ENCODE assay signal across 8 mouse cellular contexts in genomic region chr1:21078481-21079214, GRCm38 (mm10). TPM values are rescaled to one million over a fixed set of nuclear protein-coding genes. Genes with fewer than 3 reads are reported as not detected.
A peak's percentile ranks its signal among the peaks of the same experiment; 100 is the strongest.
DNase-seq lines count a peak whose midpoint lies in the region; ATAC-seq and TF ChIP-seq lines count a peak whose summit lies in the region.

No protein-coding gene starts in this region.

- peaks cover 5% of the 10 kb centered on the region for H3K4me1 ChIP-seq in embryonic facial prominence, embryonic 11.5 days (ENCODE audit: control insufficient read depth, insufficient read depth, low read length)
- H3K4me1 ChIP-seq in hindbrain, embryonic 11.5 days (replicated peaks; ENCODE audit: control insufficient read depth, insufficient read depth, low read length) = peaks cover 12% of the 10 kb centered on the region
- H3K4me1 ChIP-seq in lung, embryonic 16.5 days (replicated peaks; ENCODE audit: control insufficient read depth, insufficient read depth, low read length) = peaks cover 39% of the 10 kb centered on the region
- peaks cover 2% of the 10 kb centered on the region; the same call in 1 of the 2 replicates for H3K4me1 ChIP-seq in stomach, postnatal 0 days (replicated peaks; ENCODE audit: control insufficient read depth, insufficient read depth)

- DNase-seq in gastrocnemius, postnatal 25 days = peak; percentile 29
- DNase-seq in gastrocnemius, postnatal 14 days = no peak
- DNase-seq in CD8-positive naive resting alpha-beta T cell, adult 2 months (ENCODE audit: low read depth in 2 of 2, low spot score in 2 of 2) = peak; percentile 6 to 12
- no peak for DNase-seq in embryonic facial prominence, embryonic 11.5 days (ENCODE audit: low spot score)
- no peak for DNase-seq in hindbrain, embryonic 11.5 days (ENCODE audit: low spot score)
- DNase-seq in stomach, postnatal 0 days (ENCODE audit: low spot score) = no peak
- DNase-seq in ovary, postnatal 14 days (ENCODE audit: low spot score) = no peak

- no peak for TF ChIP-seq CTCF in stomach, postnatal 0 days (IDR thresholded peaks at IDR 0.05; ENCODE audit: low read depth)

- intact Hi-C loops in gastrocnemius, postnatal 14 days (cut with DNase I; ENCODE audit: low total_unique reads) = no loop called here

- WGBS in embryonic facial prominence, embryonic 11.5 days = 1% methylated on average over 36 of the region's 36 CpGs
- WGBS in hindbrain, embryonic 11.5 days = 1% methylated on average over 29 of the region's 36 CpGs
- WGBS in lung, embryonic 16.5 days = under 1% methylated on average over 29 of the region's 36 CpGs
- WGBS in stomach, postnatal 0 days = 1% methylated on average over 36 of the region's 36 CpGs

- H3K27ac ChIP-seq in embryonic facial prominence, embryonic 11.5 days (replicated peaks; ENCODE audit: low read depth, low read length) = no peak overlapping the region
- H3K27ac ChIP-seq in hindbrain, embryonic 11.5 days (ENCODE audit: low read depth, low read length) = no peak overlapping the region
- H3K27ac ChIP-seq in lung, embryonic 16.5 days (ENCODE audit: low read length) = peak overlapping the region; percentile 47
- H3K27ac ChIP-seq in stomach, postnatal 0 days (replicated peaks) = peak overlapping the region; percentile 58; the same call in 1 of the 2 replicates

- H3K36me3 ChIP-seq in embryonic facial prominence, embryonic 11.5 days (replicated peaks; ENCODE audit: control insufficient read depth, insufficient read depth, low read depth, low read length) = no peaks in the 10 kb centered on the region
- no peaks in the 10 kb centered on the region for H3K36me3 ChIP-seq in hindbrain, embryonic 11.5 days (ENCODE audit: control insufficient read depth, insufficient read depth, low read length)
- no peaks in the 10 kb centered on the region for H3K36me3 ChIP-seq in lung, embryonic 16.5 days (ENCODE audit: control insufficient read depth, insufficient read depth, low read length)
- no peaks in the 10 kb centered on the region for H3K36me3 ChIP-seq in stomach, postnatal 0 days (ENCODE audit: control insufficient read depth, insufficient read depth, low read length)

- H3K27me3 ChIP-seq in embryonic facial prominence, embryonic 11.5 days (ENCODE audit: control insufficient read depth, insufficient read depth, low read length) = no peaks in the 10 kb centered on the region
- H3K27me3 ChIP-seq in hindbrain, embryonic 11.5 days (ENCODE audit: control insufficient read depth, insufficient read depth, low read length) = no peaks in the 10 kb centered on the region
- H3K27me3 ChIP-seq in lung, embryonic 16.5 days (ENCODE audit: control insufficient read depth, insufficient read depth, low read depth, low read length) = no peaks in the 10 kb centered on the region
- no peaks in the 10 kb centered on the region for H3K27me3 ChIP-seq in stomach, postnatal 0 days (ENCODE audit: control insufficient read depth, insufficient read depth, low read length)

- ATAC-seq in embryonic facial prominence, embryonic 11.5 days (replicated peaks; ENCODE audit: insufficient number of reproducible peaks, low FRiP score, low TSS enrichment, low read depth) = peak; percentile 74
- ATAC-seq in hindbrain, embryonic 11.5 days (ENCODE audit: low FRiP score) = peak; percentile 73
- peak; percentile 43 for ATAC-seq in lung, embryonic 16.5 days (ENCODE audit: low read depth)
- ATAC-seq in stomach, postnatal 0 days (ENCODE audit: low FRiP score, low TSS enrichment) = peak; percentile 49

- peak overlapping the region; percentile 72 for H3K4me2 ChIP-seq in embryonic facial prominence, embryonic 11.5 days (ENCODE audit: low read depth, low read length)
- H3K4me2 ChIP-seq in hindbrain, embryonic 11.5 days (replicated peaks; ENCODE audit: low read depth, low read length) = peak overlapping the region; percentile 66
- H3K4me2 ChIP-seq in lung, embryonic 16.5 days (ENCODE audit: low read depth, low read length) = peak overlapping the region; percentile 51
- peak overlapping the region; percentile 78 for H3K4me2 ChIP-seq in stomach, postnatal 0 days (replicated peaks; ENCODE audit: low read depth)

- no peaks in the 10 kb centered on the region for H3K9me3 ChIP-seq in embryonic facial prominence, embryonic 11.5 days (replicated peaks; ENCODE audit: control insufficient read depth, low read length)
- H3K9me3 ChIP-seq in hindbrain, embryonic 11.5 days (ENCODE audit: control insufficient read depth, low read length) = no peaks in the 10 kb centered on the region
- H3K9me3 ChIP-seq in lung, embryonic 16.5 days (ENCODE audit: control insufficient read depth, low read length) = no peaks in the 10 kb centered on the region
- H3K9me3 ChIP-seq in stomach, postnatal 0 days (ENCODE audit: control insufficient read depth, low read length) = no peaks in the 10 kb centered on the region

- H3K9ac ChIP-seq in embryonic facial prominence, embryonic 11.5 days (replicated peaks; ENCODE audit: low read length) = peak overlapping the region; percentile 74
- peak overlapping the region; percentile 42; the same call in 1 of the 2 replicates for H3K9ac ChIP-seq in hindbrain, embryonic 11.5 days (ENCODE audit: low read depth, low read length)
- H3K9ac ChIP-seq in lung, embryonic 16.5 days (ENCODE audit: low read length) = peak overlapping the region; percentile 76
- peak overlapping the region; percentile 71 for H3K9ac ChIP-seq in stomach, postnatal 0 days (ENCODE audit: low read length)

- peak overlapping the region; percentile 65 for H3K4me3 ChIP-seq in embryonic facial prominence, embryonic 11.5 days (ENCODE audit: low read depth, low read length)
- H3K4me3 ChIP-seq in hindbrain, embryonic 11.5 days (ENCODE audit: low read depth, low read length) = peak overlapping the region; percentile 61
- H3K4me3 ChIP-seq in lung, embryonic 16.5 days (ENCODE audit: low read length) = peak overlapping the region; percentile 73
- peak overlapping the region; percentile 74 for H3K4me3 ChIP-seq in stomach, postnatal 0 days (ENCODE audit: low read depth, low read length)

- no peak for TF ChIP-seq EP300 in stomach, postnatal 0 days (optimal IDR thresholded peaks at IDR 0.05)

RNA-seq across cellular contexts. Expression of gene Tram2, which starts 0.4 kb away (rescaled TPM):
- 1 to 10 TPM; 4.4 to 5.7 TPM for total RNA-seq in gastrocnemius, postnatal 25 days (2021)
- 1 to 10 TPM; 8.7 to 9.7 TPM for total RNA-seq in gastrocnemius, postnatal 14 days (2021)
- 8.7 and 9.0 TPM in 2 replicates for polyA plus RNA-seq in embryonic facial prominence, embryonic 11.5 days (2014; fragmentation: Nextera tagmentation; extraction: Ambion mirVana)
- polyA plus RNA-seq in hindbrain, embryonic 11.5 days (2014; fragmentation: Nextera tagmentation; extraction: Ambion mirVana) = 6.2 and 6.6 TPM in 2 replicates
- 7.8 and 8.6 TPM in 2 replicates for polyA plus RNA-seq in lung, embryonic 16.5 days (2015; fragmentation: Nextera tagmentation; extraction: Ambion mirVana)
- polyA plus RNA-seq in stomach, postnatal 0 days (2015; fragmentation: Nextera tagmentation; extraction: Ambion mirVana) = 2.6 and 3.6 TPM in 2 replicates

Comparison
In these comparisons a context has a peak if more than half of its experiments do, and no peak if none do; other contexts are left out.
1. DNase-seq: peak in gastrocnemius, postnatal 25 days (single experiment) and CD8-positive naive resting alpha-beta T cell, adult 2 months (2 of 2); none in gastrocnemius, postnatal 14 days (single experiment), embryonic facial prominence, embryonic 11.5 days (single experiment), hindbrain, embryonic 11.5 days (single experiment), stomach, postnatal 0 days (single experiment) and ovary, postnatal 14 days (single experiment).
2. H3K27ac ChIP-seq: peak in lung, embryonic 16.5 days (single experiment) and stomach, postnatal 0 days (single experiment); none in embryonic facial prominence, embryonic 11.5 days (single experiment) and hindbrain, embryonic 11.5 days (single experiment).
3. Peak in every context shown above with its lines, with median percentiles within 50 percentile points of each other: ATAC-seq, H3K4me2 ChIP-seq, H3K4me3 ChIP-seq and H3K9ac ChIP-seq.